Mouse (Mus musculus) ES-Bruce4 (cell line): ENCODE data around the gene Eng.

Experiments used
- CTCF ChIP-seq: IDR thresholded peaks from one replicate; pipeline ENCODE4 v1.8.1; 2011; ENCODE audit warnings: low read depth, low read length
- EP300 ChIP-seq: IDR thresholded peaks from 2 replicates; pipeline ENCODE4 v1.6.1; 2011; ENCODE audit warnings: low read depth, low read length; ENCODE audit not compliant: insufficient read depth
- POLR2A ChIP-seq: IDR thresholded peaks from one replicate; pipeline ENCODE4 v1.8.1; 2011; ENCODE audit warnings: low read length; ENCODE audit not compliant: insufficient read depth

DNA sequence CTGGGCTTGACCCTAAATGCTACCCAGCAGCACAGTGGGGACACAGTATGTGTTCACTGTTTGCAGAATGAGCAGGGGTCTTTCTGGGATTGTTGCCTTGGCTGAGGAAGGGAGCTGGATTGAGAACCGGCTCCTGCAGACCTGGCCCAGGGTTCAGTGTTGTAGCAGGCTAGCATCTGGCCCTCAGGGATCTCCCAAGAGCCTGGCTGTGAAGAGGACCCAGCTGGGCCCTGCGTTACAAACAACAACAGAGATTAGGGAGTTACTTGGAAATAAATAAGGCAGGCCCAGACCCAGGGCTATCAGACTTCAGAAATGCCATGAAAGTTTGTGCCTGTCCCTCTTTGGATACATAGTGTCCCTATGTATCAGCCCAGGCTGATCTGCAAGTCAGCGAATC lies 748 bp upstream of the Eng start:
- TF ChIP-seq POLR2A (no peak), EP300 (no peak), CTCF (no peak)
